Mouse (Mus musculus): ENCODE measurements around the gene Hpca.
A peak's percentile ranks its signal among the peaks of the same experiment; 100 is the strongest.

Hpca gene

DNA sequence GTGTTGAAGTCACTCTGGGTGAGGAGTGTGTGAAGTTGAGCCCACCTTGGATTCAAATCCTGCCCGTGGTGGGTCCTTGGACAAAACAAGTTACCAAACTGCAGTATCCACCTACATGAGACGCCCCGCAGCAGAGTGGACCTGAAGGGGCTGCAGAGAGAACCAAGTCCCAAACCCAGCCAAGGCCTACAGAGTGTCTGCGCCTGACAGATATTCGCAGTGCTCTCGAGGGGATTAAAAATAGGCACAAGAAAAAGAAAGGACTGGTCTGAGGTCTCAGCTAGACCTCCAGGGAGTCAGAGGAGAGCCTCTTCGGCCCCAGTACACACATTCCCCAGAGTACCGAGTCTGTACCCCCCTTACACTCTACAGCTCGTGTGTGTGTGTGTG lies 14.3 kb upstream of the Hpca start:
- no peak for DNase-seq (ENCODE audit: low read depth, low spot score)

- DNase-seq (ENCODE audit: low read depth, low spot score) = no peak
Observed at GRCm38 (mm10) chr4:129135637-129136036, 13.8 kb upstream of the Hpca start.

DNA sequence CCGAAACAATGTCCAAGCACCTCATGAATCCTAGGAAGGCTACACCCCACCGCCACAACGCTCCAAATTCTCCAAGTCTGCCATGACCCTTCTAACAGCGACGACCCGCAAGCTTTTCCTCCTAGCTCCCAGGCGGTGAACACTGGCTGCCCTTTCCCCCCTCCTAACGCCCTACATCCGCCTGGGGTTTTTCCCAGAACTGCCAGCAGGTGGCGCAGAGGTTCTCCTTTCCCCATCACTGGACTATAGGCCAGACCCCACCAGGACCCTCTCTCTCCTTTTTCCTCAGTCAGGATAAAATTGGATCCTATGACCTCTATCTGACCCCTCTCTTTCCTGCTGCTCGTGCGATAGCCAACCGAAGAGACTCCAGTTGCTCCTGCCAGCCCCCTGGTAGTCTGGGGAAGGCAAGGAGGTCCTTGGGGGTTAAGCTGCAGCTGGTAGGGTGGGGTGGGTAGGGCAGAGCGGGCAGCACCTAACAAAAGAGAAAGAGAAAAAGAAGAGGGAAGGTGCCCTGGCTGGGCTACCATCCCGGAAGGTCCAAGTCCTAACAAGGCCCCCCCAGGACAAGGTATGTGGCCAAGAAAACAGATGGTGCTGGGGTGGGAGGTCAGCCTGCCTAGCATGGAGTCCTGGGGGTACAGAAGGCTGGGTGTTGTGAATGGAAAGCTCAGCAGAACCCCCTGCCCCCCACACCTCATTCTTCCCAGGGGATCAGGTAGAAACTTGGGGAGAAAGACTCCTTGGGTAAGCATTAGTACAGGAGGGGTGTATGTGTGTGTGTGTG lies 13.2 kb upstream of the Hpca start:
- no peak for DNase-seq (ENCODE audit: low read depth, low spot score)

GRCm38 (mm10) chr4:129130755-129131303 lies 9.0 kb upstream of the Hpca start:
- DNase-seq (ENCODE audit: low read depth, low spot score) = no peak

DNA sequence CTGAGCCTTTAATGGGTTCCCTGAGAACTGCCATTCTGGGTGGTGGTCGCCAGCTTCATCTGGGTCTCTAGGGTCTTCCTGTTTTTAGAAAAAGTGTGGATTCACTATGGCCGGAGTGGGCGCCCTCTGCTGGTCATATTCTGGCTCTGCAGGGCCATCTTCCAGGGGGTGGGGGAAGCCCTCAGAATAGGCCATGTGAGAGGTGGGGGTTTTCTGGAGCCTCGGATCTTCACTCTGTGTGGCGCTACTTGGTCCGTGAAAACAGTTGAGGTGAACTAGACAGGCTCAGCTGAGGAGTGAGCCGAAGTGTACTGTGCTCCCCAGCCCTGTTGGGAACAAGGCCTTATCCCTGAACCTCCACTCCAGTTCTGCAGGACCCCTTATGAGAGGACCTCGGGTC lies 8.3 kb upstream of the Hpca start:
- no peak for DNase-seq (ENCODE audit: low read depth, low spot score)

- DNase-seq (ENCODE audit: low read depth, low spot score) = no peak
Observed at GRCm38 (mm10) chr4:129129387-129129786, 7.6 kb upstream of the Hpca start.

GRCm38 (mm10) chr4:129128582-129129338 lies 6.9 kb upstream of the Hpca start:
- DNase-seq (ENCODE audit: low read depth, low spot score) = no peak

- no peak for DNase-seq (ENCODE audit: low read depth, low spot score)
Observed at GRCm38 (mm10) chr4:129125736-129126451, 4.1 kb upstream of the Hpca start.

DNA sequence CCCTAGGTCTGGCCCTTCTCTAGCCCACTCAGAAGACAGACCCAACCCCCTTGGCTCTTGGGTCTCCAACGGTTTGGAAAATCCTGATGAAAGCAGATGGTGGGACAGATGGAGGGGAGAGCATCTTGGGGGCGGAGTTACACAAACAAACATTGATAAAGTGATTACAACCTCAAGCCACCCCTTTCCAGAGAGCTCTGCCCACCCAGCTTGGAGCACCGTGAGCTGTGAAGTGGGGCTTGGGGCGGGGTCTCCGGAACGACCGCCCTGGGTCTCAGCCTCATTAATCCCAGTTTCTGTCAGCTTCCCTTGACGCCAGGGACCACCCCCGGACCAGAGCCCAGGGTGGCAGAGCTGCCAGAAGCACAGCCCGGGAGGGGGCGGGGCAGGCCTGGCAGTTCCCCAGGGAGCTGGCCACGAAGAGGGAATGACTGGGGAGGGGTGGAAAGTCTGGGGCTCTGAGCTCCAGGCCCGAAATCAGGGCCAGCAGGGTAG lies 2.9 kb upstream of the Hpca start:
- DNase-seq (ENCODE audit: low read depth, low spot score) = no peak

GRCm38 (mm10) chr4:129122719-129123118 lies 883 bp upstream of the Hpca start:
- DNase-seq (ENCODE audit: low read depth, low spot score) = no peak

DNA sequence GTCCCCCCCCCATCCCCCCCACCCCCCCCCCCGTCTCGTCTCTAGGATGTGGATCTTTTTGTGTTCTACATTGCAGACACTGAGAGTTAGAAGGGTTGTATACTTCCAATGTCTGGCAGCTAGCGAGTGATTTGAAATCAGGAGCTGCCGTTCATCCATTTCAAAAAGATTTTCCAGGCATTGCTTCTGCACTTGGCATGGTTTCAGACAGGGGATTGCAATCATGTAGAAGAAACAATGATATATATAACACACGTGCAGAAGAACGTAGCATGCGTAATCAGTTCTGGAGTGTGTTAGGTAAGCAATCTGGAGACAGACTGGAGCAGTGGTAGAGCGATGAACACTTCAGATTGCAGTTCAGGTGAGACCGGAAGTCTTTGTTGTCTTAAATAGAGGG lies 271 bp upstream of the Hpca start:
- no peak for DNase-seq (ENCODE audit: low read depth, low spot score)

GRCm38 (mm10) chr4:129120520-129121445 lies 1.1 kb downstream of the Hpca start:
- no peak for DNase-seq (ENCODE audit: low read depth, low spot score)

GRCm38 (mm10) chr4:129119708-129120107 lies 2.1 kb downstream of the Hpca start:
- DNase-seq (ENCODE audit: low read depth, low spot score) = no peak

DNA sequence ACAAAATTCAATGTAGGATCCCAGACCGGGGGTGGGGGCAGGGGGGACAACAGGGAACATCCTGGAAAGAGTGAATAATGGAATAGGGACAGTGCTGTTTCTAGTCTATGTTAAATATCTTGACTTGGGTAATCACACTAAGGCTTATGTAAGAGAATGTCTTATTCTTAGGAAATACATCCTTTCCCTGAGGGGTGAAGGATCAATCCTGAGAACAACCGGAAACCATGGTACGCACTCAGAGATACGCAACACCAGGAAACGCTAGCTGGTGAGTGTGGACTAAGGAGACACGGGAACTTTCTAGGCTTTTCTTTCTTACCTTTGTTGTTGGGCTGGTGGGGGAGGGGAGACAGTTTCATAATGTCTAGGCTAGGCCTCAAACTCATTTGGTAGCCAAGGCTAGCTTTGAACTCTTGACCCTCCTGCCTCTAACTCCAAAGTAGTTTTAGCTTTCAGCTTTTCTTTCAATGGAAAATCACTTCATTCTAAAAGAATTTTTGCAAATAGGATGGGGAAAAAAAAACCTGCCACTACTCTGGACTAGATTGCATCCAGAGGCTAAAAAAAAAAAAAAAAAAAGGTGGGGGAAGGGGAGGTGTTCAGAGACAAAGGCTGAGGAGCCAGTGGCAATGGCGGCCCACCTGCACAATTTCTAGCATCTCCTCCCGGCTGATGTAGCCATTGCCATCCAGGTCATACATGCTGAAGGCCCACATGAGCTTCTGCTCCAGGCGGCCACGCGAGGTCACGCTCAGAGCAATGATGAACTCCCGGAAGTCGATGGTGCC lies 3.9 kb downstream of the Hpca start:
- DNase-seq (ENCODE audit: low read depth, low spot score) = no peak

GRCm38 (mm10) chr4:129116703-129117102 lies 5.1 kb downstream of the Hpca start:
- DNase-seq (ENCODE audit: low read depth, low spot score) = no peak

GRCm38 (mm10) chr4:129113083-129113988 lies 8.5 kb downstream of the Hpca start:
- DNase-seq (ENCODE audit: low read depth, low spot score) = peak; percentile 93

GRCm38 (mm10) chr4:129112231-129112630 lies 9.6 kb downstream of the Hpca start:
- no peak for DNase-seq (ENCODE audit: low read depth, low spot score)

DNA sequence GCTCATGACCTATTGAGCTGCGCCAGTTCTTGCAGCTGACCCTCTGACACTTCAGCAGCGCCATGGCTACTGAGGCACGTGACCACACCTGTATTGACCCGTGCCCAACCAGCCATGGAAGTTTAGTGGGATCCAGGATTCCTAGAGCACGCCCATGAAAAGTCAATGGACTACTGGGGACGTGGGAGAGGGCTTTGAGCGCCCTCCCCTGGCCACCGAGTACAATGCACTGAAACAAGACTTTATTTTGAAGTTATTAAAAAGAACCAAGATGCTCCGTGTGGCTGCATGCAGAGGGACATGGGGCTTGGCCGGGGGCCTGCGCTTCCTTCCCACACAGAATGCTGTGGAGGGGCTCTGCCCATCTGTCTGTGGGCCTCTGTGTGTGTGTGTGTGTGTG lies 10.5 kb downstream of the Hpca start:
- DNase-seq (ENCODE audit: low read depth, low spot score) = no peak

GRCm38 (mm10) chr4:129110804-129111203 lies 11.0 kb downstream of the Hpca start:
- no peak for DNase-seq (ENCODE audit: low read depth, low spot score)
